Mouse (Mus musculus): ENCODE results near the gene Nckipsd. TPM values are rescaled to one million over a fixed set of nuclear protein-coding genes. Genes with fewer than 3 reads are reported as not detected.

Gene Nckipsd
- polyA plus RNA-seq (2014; fragmentation: Nextera tagmentation; extraction: Ambion mirVana), result 14.5 and 15.5 TPM in 2 replicates

DNA sequence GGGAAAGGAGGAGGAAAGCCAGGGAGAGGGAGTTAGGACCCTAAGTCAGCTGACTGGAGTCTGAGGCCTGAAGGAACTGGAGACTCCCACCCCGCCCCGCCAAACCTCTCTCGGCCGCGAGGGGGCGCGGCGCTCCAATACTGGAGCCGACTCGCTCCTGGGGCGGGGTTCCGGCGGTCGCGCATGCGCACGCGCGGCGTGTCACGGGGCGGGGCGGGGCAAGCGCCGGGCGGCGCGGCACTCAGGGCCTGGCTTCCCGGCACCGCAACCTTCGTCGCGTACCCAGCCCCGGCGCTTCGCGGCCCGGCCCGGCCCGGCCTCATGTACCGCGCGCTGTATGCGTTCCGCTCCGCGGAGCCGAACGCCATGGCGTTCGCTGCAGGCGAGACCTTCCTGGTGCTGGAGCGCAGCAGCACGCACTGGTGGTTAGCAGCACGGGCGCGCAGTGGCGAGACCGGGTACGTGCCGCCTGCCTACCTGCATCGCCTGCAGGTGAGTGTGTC is at the start of gene Nckipsd:
Nckipsd (plus strand) TSS at position 206 of the 503 bp plus-strand sequence.
- Histone ChIP-seq H3K9ac (ENCODE audit: low read length) (peak within 1 kb of the TSS; percentile 81), H3K27me3 (ENCODE audit: control insufficient read depth, insufficient read depth, low read length) (no peaks in the 10 kb centered on the region), H3K4me3 (ENCODE audit: low read depth, low read length) (peak within 1 kb of the TSS; percentile 65), H3K36me3 (ENCODE audit: control insufficient read depth, insufficient read depth, low read length) (peaks cover 23% of the 10 kb centered on the region), H3K4me2 (ENCODE audit: low read depth) (peak within 1 kb of the TSS; percentile 94), H3K9me3 (ENCODE audit: control insufficient read depth, low read length) (no peaks in the 10 kb centered on the region), H3K27ac (ENCODE audit: low read depth, low read length) (no peak within 1 kb of the TSS), H3K4me1 (ENCODE audit: control insufficient read depth, insufficient read depth, low read length) (peaks cover 4% of the 10 kb centered on the region)
- peak; percentile 82 for ATAC-seq (ENCODE audit: insufficient read depth, low FRiP score, low TSS enrichment)
- under 1% methylated on average over 60 of the region's 62 CpGs for WGBS
- peak; percentile 98 for DNase-seq (ENCODE audit: low spot score)

DNA sequence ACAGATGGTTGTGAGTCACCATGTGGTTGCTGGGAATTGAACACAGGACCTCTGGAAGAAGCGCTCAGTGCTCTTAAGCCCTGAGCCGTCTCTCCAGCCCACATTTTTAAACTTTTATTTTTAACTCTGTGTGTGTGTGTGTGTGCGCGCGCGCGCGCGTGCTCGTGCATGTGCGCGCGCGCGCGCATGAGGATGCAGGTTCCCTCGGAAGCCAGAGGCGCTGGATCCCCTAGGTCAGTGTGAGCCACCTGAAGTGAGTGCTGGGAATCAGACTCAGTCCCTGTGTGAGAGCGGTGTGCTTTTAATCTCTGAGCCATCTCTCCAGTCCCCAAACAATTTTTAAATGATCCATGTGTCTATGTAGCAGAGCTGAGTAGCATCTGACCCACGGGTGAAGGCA is 49.0 kb upstream of the Nckipsd start:
- Histone ChIP-seq H3K27ac (ENCODE audit: low read depth, low read length) (no peak overlapping the region), H3K27me3 (ENCODE audit: control insufficient read depth, insufficient read depth, low read length) (no peaks in the 10 kb centered on the region), H3K4me2 (ENCODE audit: low read depth) (no peak overlapping the region), H3K9me3 (ENCODE audit: control insufficient read depth, low read length) (no peaks in the 10 kb centered on the region), H3K36me3 (ENCODE audit: control insufficient read depth, insufficient read depth, low read length) (no peaks in the 10 kb centered on the region), H3K9ac (ENCODE audit: low read length) (no peak overlapping the region), H3K4me3 (ENCODE audit: low read depth, low read length) (no peak overlapping the region), H3K4me1 (ENCODE audit: control insufficient read depth, insufficient read depth, low read length) (no peaks in the 10 kb centered on the region)
- 97% methylated on average over 20 of the region's 20 CpGs for WGBS
- DNase-seq (ENCODE audit: low spot score) (no peak), ATAC-seq (ENCODE audit: insufficient read depth, low FRiP score, low TSS enrichment) (no peak)

DNA sequence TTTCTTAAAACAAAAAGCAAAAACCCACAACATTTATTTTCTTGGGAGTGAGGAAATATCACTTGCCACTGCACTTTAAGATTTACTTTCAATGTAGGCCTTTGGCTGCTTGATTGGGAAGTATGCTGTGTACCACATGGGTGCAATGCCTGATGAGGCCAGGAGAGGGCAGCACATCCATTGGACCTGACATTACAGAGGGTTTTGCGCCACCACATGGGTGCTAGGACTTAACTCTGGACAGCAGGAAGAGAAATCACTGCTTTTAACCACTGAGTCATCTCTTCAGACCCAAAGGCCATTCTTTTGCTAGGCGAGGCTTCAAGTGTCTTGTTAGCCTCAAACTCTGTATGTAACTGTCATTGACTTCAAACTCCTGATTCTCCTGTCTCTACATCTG is 48.4 kb upstream of the Nckipsd start:
- ATAC-seq (ENCODE audit: insufficient read depth, low FRiP score, low TSS enrichment), result no peak
- H3K27me3 ChIP-seq (ENCODE audit: control insufficient read depth, insufficient read depth, low read length), result no peaks in the 10 kb centered on the region
- no peak overlapping the region for H3K9ac ChIP-seq (ENCODE audit: low read length)
- 63% methylated on average over 2 of the region's 2 CpGs for WGBS
- no peaks in the 10 kb centered on the region for H3K4me1 ChIP-seq (ENCODE audit: control insufficient read depth, insufficient read depth, low read length)
- H3K4me3 ChIP-seq (ENCODE audit: low read depth, low read length), result no peak overlapping the region
- H3K36me3 ChIP-seq (ENCODE audit: control insufficient read depth, insufficient read depth, low read length), result no peaks in the 10 kb centered on the region
- no peak overlapping the region for H3K27ac ChIP-seq (ENCODE audit: low read depth, low read length)
- H3K4me2 ChIP-seq (ENCODE audit: low read depth), result no peak overlapping the region
- peak; percentile 44 for DNase-seq (ENCODE audit: low spot score)
- H3K9me3 ChIP-seq (ENCODE audit: control insufficient read depth, low read length), result no peaks in the 10 kb centered on the region

DNA sequence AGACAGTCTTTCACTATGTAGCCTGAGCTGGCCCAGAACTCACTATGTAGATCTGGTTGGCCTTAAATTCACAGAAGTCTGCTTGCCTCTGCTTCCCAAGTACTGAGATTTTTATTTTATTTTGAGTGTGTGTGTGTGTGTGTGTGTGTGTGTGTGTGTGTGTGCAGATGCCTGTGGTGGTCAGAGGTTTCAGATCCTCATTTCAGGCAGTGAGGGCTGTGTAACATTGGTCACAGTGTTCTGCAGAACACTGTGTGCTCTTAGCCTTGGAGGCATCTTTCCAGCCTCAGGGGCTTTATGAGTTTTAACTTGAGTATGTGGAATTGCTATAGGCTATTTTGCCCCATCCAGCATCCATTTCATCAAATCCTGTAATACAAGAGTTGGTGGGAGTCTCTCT is 46.6 kb upstream of the Nckipsd start:
- Histone ChIP-seq H3K4me1 (ENCODE audit: control insufficient read depth, insufficient read depth, low read length) (no peaks in the 10 kb centered on the region), H3K4me3 (ENCODE audit: low read depth, low read length) (no peak overlapping the region), H3K36me3 (ENCODE audit: control insufficient read depth, insufficient read depth, low read length) (no peaks in the 10 kb centered on the region), H3K4me2 (ENCODE audit: low read depth) (no peak overlapping the region), H3K9me3 (ENCODE audit: control insufficient read depth, low read length) (no peaks in the 10 kb centered on the region), H3K9ac (ENCODE audit: low read length) (no peak overlapping the region), H3K27ac (ENCODE audit: low read depth, low read length) (no peak overlapping the region), H3K27me3 (ENCODE audit: control insufficient read depth, insufficient read depth, low read length) (no peaks in the 10 kb centered on the region)
- no peak for ATAC-seq (ENCODE audit: insufficient read depth, low FRiP score, low TSS enrichment)
- no peak for DNase-seq (ENCODE audit: low spot score)

DNA sequence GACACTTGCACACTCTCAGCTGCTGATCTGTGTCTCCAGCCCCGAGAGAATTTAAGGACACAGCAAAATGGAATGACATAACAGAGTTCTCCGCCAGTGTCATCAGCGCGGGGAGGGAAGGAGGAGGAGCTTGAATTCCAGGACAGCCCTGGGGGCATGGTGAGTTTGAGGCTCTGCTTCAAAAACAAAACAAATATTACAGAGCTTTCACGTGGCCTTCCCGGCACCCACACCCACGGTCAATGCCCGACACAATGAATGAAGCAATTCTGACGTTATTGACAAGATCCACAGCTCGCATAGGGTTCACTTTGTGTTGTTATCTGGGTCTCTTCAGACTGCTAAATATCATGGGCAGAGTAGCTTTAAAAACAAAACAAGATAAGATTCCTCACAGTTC is 43.2 kb upstream of the Nckipsd start:
- Histone ChIP-seq H3K4me3 (ENCODE audit: low read depth, low read length) (no peak overlapping the region), H3K36me3 (ENCODE audit: control insufficient read depth, insufficient read depth, low read length) (no peaks in the 10 kb centered on the region), H3K27ac (ENCODE audit: low read depth, low read length) (no peak overlapping the region), H3K4me2 (ENCODE audit: low read depth) (no peak overlapping the region), H3K9me3 (ENCODE audit: control insufficient read depth, low read length) (no peaks in the 10 kb centered on the region), H3K4me1 (ENCODE audit: control insufficient read depth, insufficient read depth, low read length) (no peaks in the 10 kb centered on the region), H3K9ac (ENCODE audit: low read length) (no peak overlapping the region), H3K27me3 (ENCODE audit: control insufficient read depth, insufficient read depth, low read length) (no peaks in the 10 kb centered on the region)
- ATAC-seq (ENCODE audit: insufficient read depth, low FRiP score, low TSS enrichment) (no peak), DNase-seq (ENCODE audit: low spot score) (no peak)
- WGBS, result 83% methylated on average over 10 of the region's 10 CpGs

DNA sequence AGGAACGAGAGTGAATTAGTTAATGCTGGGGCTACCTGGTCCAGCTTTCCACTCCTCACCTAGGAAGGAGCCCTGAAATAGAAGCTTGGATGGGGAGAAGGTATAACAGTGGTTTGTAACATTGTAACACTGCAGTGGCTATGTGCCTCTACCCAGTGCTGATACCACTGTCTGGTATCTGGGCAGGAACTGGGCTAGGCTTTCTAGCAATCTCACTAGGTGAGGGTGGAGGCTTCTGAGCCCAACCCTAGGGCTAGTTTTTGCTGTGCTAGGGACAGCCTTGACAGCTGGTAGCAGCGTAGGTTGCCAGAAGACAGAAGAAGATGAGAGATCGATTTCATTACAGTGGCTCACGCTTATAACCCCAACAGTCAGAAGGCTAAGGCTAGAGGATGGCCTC is 31.6 kb upstream of the Nckipsd start:
- DNase-seq (ENCODE audit: low spot score), result no peak
- ATAC-seq (ENCODE audit: insufficient read depth, low FRiP score, low TSS enrichment), result no peak
- Histone ChIP-seq H3K4me1 (ENCODE audit: control insufficient read depth, insufficient read depth, low read length) (no peaks in the 10 kb centered on the region), H3K36me3 (ENCODE audit: control insufficient read depth, insufficient read depth, low read length) (no peaks in the 10 kb centered on the region), H3K27ac (ENCODE audit: low read depth, low read length) (no peak overlapping the region), H3K9ac (ENCODE audit: low read length) (no peak overlapping the region), H3K4me3 (ENCODE audit: low read depth, low read length) (no peak overlapping the region), H3K4me2 (ENCODE audit: low read depth) (no peak overlapping the region), H3K27me3 (ENCODE audit: control insufficient read depth, insufficient read depth, low read length) (no peaks in the 10 kb centered on the region), H3K9me3 (ENCODE audit: control insufficient read depth, low read length) (no peaks in the 10 kb centered on the region; the same call in 1 of the 2 replicates)
- WGBS, result 90% methylated on average over 4 of the region's 4 CpGs

DNA sequence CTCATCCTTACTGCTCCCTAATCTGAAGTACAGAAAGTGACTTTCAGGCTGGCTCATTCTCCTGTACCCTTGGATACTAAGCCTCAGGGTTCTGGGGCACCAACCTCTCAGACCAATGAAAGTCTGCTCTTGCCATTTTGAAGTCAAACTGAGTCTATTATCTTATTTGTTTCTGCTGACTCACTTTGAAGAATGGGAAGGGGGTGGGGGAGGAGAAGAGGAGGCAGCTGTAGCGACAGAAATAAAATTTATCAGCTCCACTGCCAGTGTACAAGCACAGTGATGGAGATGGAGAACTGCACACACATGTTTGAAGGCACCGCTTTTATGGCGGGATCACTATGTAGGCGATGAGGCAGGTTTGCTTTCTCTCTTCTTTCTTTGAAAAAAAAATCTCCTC is 30.9 kb upstream of the Nckipsd start:
- 77% methylated on average over 4 of the region's 4 CpGs for WGBS
- no peak for DNase-seq (ENCODE audit: low spot score)
- Histone ChIP-seq H3K27me3 (ENCODE audit: control insufficient read depth, insufficient read depth, low read length) (no peaks in the 10 kb centered on the region), H3K36me3 (ENCODE audit: control insufficient read depth, insufficient read depth, low read length) (no peaks in the 10 kb centered on the region), H3K4me3 (ENCODE audit: low read depth, low read length) (no peak overlapping the region), H3K27ac (ENCODE audit: low read depth, low read length) (no peak overlapping the region), H3K4me2 (ENCODE audit: low read depth) (no peak overlapping the region), H3K4me1 (ENCODE audit: control insufficient read depth, insufficient read depth, low read length) (no peaks in the 10 kb centered on the region), H3K9me3 (ENCODE audit: control insufficient read depth, low read length) (no peaks in the 10 kb centered on the region; the same call in 1 of the 2 replicates), H3K9ac (ENCODE audit: low read length) (no peak overlapping the region)
- ATAC-seq (ENCODE audit: insufficient read depth, low FRiP score, low TSS enrichment), result no peak

DNA sequence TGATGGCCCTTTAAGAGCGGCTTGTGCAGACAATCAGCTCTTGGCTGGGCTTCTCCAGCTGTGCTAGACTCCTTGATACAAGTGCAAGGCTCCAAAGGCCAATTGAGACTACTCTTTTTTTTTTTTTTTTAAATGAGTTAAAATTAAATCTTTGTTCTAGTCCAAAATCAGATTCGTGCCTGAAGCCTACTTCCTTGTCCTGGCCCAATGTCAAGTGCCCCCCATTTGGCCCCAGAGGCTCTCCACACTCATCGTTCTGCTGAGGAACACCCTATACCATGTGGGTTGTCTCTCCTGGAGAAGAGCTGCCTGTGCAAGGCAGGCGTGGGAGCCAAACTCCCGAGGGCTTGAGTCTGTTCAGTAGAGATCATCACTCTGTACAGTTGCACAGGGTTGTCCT is 27.2 kb upstream of the Nckipsd start:
- Histone ChIP-seq H3K27me3 (ENCODE audit: control insufficient read depth, insufficient read depth, low read length) (no peaks in the 10 kb centered on the region), H3K4me1 (ENCODE audit: control insufficient read depth, insufficient read depth, low read length) (peaks cover 11% of the 10 kb centered on the region), H3K36me3 (ENCODE audit: control insufficient read depth, insufficient read depth, low read length) (no peaks in the 10 kb centered on the region), H3K4me2 (ENCODE audit: low read depth) (no peak overlapping the region), H3K9me3 (ENCODE audit: control insufficient read depth, low read length) (no peaks in the 10 kb centered on the region), H3K27ac (ENCODE audit: low read depth, low read length) (no peak overlapping the region), H3K4me3 (ENCODE audit: low read depth, low read length) (no peak overlapping the region), H3K9ac (ENCODE audit: low read length) (no peak overlapping the region)
- DNase-seq (ENCODE audit: low spot score) (no peak), ATAC-seq (ENCODE audit: insufficient read depth, low FRiP score, low TSS enrichment) (no peak)
- 69% methylated on average over 5 of the region's 5 CpGs for WGBS

DNA sequence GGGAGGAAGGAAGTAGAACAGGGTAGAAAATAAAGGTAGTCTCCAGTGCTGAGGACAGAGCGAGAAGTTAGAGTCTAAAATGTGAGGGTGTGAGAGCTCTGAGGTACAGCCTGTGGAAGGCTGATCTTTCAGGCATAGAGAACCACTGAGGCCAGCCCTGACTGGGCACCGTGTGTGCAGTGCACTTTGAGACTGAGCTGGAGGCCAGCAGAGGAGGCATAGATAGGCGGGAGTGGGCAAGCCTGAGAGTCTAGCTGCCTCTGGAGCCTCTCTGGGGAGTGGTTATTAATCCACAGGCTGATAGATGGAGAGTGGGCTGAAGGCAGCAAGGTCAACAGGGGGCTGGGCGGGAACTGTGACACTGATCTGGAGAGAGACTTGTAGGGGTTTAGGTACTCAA is 26.3 kb upstream of the Nckipsd start:
- H3K9me3 ChIP-seq (ENCODE audit: control insufficient read depth, low read length), result no peaks in the 10 kb centered on the region
- H3K4me2 ChIP-seq (ENCODE audit: low read depth), result no peak overlapping the region
- WGBS, result 69% methylated on average over 4 of the region's 4 CpGs
- ATAC-seq (ENCODE audit: insufficient read depth, low FRiP score, low TSS enrichment) (no peak), DNase-seq (ENCODE audit: low spot score) (no peak)
- H3K4me1 ChIP-seq (ENCODE audit: control insufficient read depth, insufficient read depth, low read length), result peaks cover 18% of the 10 kb centered on the region
- H3K27ac ChIP-seq (ENCODE audit: low read depth, low read length), result no peak overlapping the region
- no peaks in the 10 kb centered on the region for H3K27me3 ChIP-seq (ENCODE audit: control insufficient read depth, insufficient read depth, low read length)
- H3K4me3 ChIP-seq (ENCODE audit: low read depth, low read length), result no peak overlapping the region
- H3K9ac ChIP-seq (ENCODE audit: low read length), result no peak overlapping the region
- no peaks in the 10 kb centered on the region for H3K36me3 ChIP-seq (ENCODE audit: control insufficient read depth, insufficient read depth, low read length)

Data from neural tube, embryonic 11.5 days (tissue).